Mouse (Mus musculus) neural tube, embryonic 13.5 days (tissue): ENCODE data around the gene Zdhhc1. TPM values are rescaled to one million over a fixed set of nuclear protein-coding genes. Genes with fewer than 3 reads are reported as not detected.
A peak's percentile ranks its signal among the peaks of the same experiment; 100 is the strongest.

Source experiments
- ATAC-seq: fragments of 200-750 bp; cut with Nextera tagmentation; 2 replicates; pipeline ENCODE4 v1.8.0; 2017; ENCODE audit warnings: low read depth, mild to moderate bottlenecking, moderate TSS enrichment, moderate library complexity
- H3K27ac ChIP-seq: fragments of 300-500 bp; sonication (generic); replicated peaks from 2 replicates; pipeline ENCODE4 v1.5.1; 2015; ENCODE audit warnings: moderate library complexity, mild to moderate bottlenecking, inconsistent platforms
- H3K27me3 ChIP-seq: fragments of 300-500 bp; sonication (generic); 2 replicates; pipeline ENCODE4 v1.6.1; 2015; ENCODE audit warnings: mild to moderate bottlenecking, inconsistent platforms
- H3K36me3 ChIP-seq: fragments of 300-500 bp; sonication (generic); 2 replicates; pipeline ENCODE4 v1.6.1; 2015; ENCODE audit warnings: mild to moderate bottlenecking, inconsistent platforms
- H3K4me1 ChIP-seq: fragments of 300-500 bp; sonication (generic); replicated peaks from 2 replicates; pipeline ENCODE4 v1.6.1; 2015; ENCODE audit warnings: inconsistent platforms
- H3K4me2 ChIP-seq: fragments of 300-500 bp; sonication (generic); 2 replicates; pipeline ENCODE4 v1.6.1; 2015; ENCODE audit warnings: inconsistent platforms, mild to moderate bottlenecking, moderate library complexity
- H3K4me3 ChIP-seq: fragments of 300-500 bp; sonication (generic); 2 replicates; pipeline ENCODE4 v1.5.1; 2015; ENCODE audit warnings: mild to moderate bottlenecking, inconsistent platforms
- H3K9ac ChIP-seq: fragments of 300-500 bp; sonication (generic); 2 replicates; pipeline ENCODE4 v1.6.1; 2015; ENCODE audit warnings: moderate library complexity, mild to moderate bottlenecking, inconsistent platforms
- H3K9me3 ChIP-seq: fragments of 300-500 bp; sonication (generic); 2 replicates; pipeline ENCODE4 v1.6.1; 2016; ENCODE audit warnings: inconsistent platforms
- WGBS: fragments of 180-500 bp; shearing (Covaris S2); methylation state at CpG from one replicate; pipeline ENCODE4 v1.1.7; 2015; 5-methylcytosine and 5-hydroxymethylcytosine counted together
- polyA plus RNA-seq: library from polyadenylated mRNA; unstranded; fragments of >200 nt; fragmentation: Nextera tagmentation; extraction: Ambion mirVana; gene quantifications from 2 replicates; pipeline ENCODE4 v1.2.1, GENCODE M21; 2015

The Zdhhc1 gene
- polyA plus RNA-seq, 1 experiment from 2014 or later, result 31.9 TPM

DNA sequence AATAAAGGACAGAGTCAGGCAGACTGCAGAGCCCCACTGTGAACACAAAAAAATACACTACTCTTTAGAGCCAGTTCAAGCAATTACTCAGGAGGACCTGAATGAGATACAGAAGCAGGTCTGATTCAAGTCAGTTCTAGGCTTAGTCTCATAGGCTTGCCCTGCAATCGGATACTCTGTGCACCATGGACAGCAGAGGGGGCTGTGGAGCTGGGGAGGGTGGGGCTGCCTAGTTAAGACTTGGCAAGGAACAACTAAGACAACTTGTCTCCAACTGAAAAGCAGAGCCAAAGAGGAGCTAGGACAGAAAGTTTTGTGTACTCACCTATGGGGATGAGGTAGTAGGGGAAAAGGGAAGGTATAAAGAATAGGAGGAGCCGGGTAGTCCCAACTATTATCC lies 35.1 kb upstream of the Zdhhc1 start:
- ATAC-seq, result no peak
- H3K36me3 ChIP-seq, result peaks cover 72% of the 10 kb centered on the region
- WGBS, result 68% methylated on average over 2 of the region's 2 CpGs

DNA sequence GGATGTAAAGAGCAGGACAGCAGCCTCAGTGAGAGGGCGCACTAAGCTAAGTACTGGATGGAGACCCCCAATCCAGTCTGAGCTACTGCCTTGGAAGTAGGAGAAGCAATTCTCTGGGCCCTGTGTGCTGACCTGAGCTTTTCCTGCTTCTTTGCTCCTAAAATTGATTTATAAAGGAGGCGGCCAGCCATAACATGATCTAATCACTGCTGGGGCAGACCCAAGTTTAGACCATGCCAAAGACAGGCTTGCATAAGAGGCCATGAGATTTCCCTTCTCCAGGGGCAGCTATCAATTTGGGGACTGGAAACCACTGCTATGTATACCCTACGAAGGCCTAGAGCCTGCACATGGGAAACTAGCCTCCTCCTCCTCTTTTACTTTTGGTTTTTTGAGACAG lies 32.6 kb upstream of the Zdhhc1 start:
- no peak overlapping the region for H3K4me3 ChIP-seq
- no peak overlapping the region for H3K9ac ChIP-seq
- no peak overlapping the region for H3K27ac ChIP-seq
- no peak for ATAC-seq
- no peak overlapping the region for H3K4me2 ChIP-seq
- no peaks in the 10 kb centered on the region for H3K27me3 ChIP-seq
- peaks cover 71% of the 10 kb centered on the region for H3K36me3 ChIP-seq
- H3K4me1 ChIP-seq, result peaks cover 16% of the 10 kb centered on the region; the same call in 1 of the 2 replicates
- no peaks in the 10 kb centered on the region for H3K9me3 ChIP-seq
- WGBS, result 93% methylated on average over 3 of the region's 3 CpGs

More for the DNA sequence above, 35.1 kb upstream of the Zdhhc1 start:
- Histone ChIP-seq H3K27me3 (no peaks in the 10 kb centered on the region), H3K4me2 (no peak overlapping the region), H3K4me1 (peaks cover 16% of the 10 kb centered on the region; the same call in 1 of the 2 replicates), H3K9ac (no peak overlapping the region), H3K9me3 (no peaks in the 10 kb centered on the region), H3K27ac (no peak overlapping the region), H3K4me3 (no peak overlapping the region)

DNA sequence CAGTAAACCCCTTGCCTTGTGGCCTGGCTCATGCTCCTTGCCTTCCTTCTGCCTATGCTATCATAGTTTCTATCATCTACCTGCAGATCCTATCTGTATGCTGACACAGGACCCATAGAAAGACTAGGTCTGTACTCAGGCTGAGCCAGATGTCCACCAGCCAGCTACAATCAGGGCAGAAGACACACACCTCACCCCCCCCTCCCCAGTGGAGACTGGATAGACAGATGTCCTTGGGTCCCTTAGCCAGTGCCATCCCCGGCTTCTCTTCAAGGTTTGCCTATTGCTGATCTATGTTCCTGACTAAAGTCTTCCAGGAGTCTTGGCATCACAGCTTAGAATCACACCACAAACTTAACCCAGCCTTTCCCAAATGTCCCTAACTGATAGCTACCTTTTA lies 31.5 kb upstream of the Zdhhc1 start:
- H3K4me2 ChIP-seq, result no peak overlapping the region
- no peaks in the 10 kb centered on the region for H3K9me3 ChIP-seq
- H3K27me3 ChIP-seq, result no peaks in the 10 kb centered on the region
- 95% methylated on average over 1 of the region's 1 CpGs for WGBS
- no peak for ATAC-seq
- no peak overlapping the region for H3K27ac ChIP-seq
- H3K4me1 ChIP-seq, result peaks cover 9% of the 10 kb centered on the region; the same call in 1 of the 2 replicates
- H3K36me3 ChIP-seq, result peaks cover 79% of the 10 kb centered on the region
- H3K4me3 ChIP-seq, result no peak overlapping the region
- H3K9ac ChIP-seq, result no peak overlapping the region

DNA sequence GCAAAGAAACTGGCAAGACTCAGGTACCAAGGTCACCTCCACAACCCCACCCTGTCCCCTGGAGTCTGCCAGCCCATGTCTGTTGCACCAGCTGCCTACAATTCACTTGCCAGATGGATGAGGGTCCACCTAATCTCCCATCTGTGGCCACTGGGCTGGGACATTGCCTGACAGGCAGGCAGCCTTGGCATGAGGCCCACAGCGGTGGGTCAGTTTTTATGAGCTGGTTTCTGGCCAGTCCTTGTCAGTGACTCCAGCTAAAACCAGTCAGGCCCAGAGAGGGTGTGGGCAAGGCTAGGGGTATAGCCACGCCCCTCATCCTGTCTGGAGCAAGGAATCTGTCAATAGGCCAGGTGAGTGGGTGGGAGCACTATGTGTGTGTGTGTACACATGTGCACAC lies 30.4 kb upstream of the Zdhhc1 start:
- Histone ChIP-seq H3K9ac (no peak overlapping the region), H3K27me3 (no peaks in the 10 kb centered on the region), H3K4me2 (no peak overlapping the region), H3K27ac (no peak overlapping the region), H3K36me3 (peaks cover 87% of the 10 kb centered on the region), H3K4me1 (0 out of 2 replicates have a peak, but pooled peaks cover 8% of the 10 kb centered on the region), H3K9me3 (no peaks in the 10 kb centered on the region), H3K4me3 (no peak overlapping the region)
- WGBS, result 88% methylated on average over 2 of the region's 2 CpGs
- ATAC-seq, result no peak

DNA sequence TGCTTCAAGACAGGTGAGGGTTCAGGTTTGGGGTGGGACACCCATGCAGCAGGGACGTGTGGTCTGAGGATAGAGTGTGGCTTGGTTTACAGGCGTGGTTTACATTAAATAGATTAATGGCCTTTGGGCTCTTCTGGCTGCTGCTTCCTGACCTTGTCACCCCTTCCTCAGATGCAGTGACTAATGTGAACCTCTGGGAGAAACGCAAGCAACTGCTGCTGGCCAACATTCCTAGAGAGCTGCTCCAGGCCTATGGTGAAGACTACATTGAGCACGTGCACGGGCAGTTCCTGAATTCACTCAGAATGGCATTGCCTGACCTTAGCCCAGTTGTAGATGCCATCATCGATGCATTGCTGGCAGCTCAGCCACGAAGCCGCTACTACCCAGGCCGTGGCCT lies 26.2 kb upstream of the Zdhhc1 start:
- 0 out of 2 replicates have a peak, but pooled peaks cover 4% of the 10 kb centered on the region for H3K27me3 ChIP-seq
- 77% methylated on average over 9 of the region's 9 CpGs for WGBS
- no peak overlapping the region for H3K27ac ChIP-seq
- no peak overlapping the region for H3K4me2 ChIP-seq
- ATAC-seq, result no peak
- H3K9me3 ChIP-seq, result no peaks in the 10 kb centered on the region
- H3K4me1 ChIP-seq, result peaks cover 38% of the 10 kb centered on the region
- peaks cover 62% of the 10 kb centered on the region for H3K36me3 ChIP-seq
- no peak overlapping the region for H3K9ac ChIP-seq
- H3K4me3 ChIP-seq, result no peak overlapping the region

DNA sequence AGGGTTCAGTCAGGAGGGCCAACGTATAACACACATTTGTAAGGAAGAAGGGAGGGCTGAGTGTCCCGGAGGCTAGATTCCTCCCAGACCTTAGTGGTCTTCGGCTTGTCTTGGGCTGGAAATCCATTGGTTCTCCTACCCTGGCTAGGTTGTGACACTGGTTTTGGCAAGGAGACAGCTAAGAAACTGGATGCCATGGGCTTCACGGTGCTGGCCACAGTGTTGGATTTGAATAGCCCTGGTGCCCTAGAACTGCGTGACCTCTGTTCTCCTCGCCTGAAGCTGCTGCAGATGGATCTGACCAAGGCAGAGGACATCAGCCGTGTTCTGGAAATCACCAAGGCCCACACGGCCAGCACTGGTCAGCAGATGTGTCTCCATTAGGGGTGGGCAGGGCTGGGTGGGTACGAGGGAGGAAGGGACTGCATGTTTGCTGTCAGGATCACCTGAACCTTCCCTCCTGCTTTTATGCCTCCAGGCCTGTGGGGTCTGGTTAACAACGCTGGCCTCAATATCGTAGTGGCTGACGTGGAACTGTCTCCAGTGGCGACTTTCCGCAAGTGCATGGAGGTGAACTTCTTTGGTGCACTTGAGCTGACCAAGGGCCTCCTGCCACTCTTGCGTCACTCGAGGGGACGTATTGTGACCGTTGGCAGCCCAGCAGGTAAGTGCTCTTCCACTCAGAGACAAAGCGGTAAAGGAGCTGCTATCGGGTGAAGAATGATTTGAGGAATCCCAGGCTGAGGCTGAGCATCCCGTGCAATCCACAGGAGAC lies 25.5 kb upstream of the Zdhhc1 start:
- Histone ChIP-seq H3K9me3 (no peaks in the 10 kb centered on the region), H3K4me2 (no peak overlapping the region), H3K27ac (no peak overlapping the region), H3K4me1 (peaks cover 46% of the 10 kb centered on the region), H3K36me3 (peaks cover 55% of the 10 kb centered on the region), H3K27me3 (peaks cover 9% of the 10 kb centered on the region; the same call in 1 of the 2 replicates), H3K9ac (no peak overlapping the region), H3K4me3 (no peak overlapping the region)
- 87% methylated on average over 21 of the region's 21 CpGs for WGBS
- ATAC-seq, result no peak

DNA sequence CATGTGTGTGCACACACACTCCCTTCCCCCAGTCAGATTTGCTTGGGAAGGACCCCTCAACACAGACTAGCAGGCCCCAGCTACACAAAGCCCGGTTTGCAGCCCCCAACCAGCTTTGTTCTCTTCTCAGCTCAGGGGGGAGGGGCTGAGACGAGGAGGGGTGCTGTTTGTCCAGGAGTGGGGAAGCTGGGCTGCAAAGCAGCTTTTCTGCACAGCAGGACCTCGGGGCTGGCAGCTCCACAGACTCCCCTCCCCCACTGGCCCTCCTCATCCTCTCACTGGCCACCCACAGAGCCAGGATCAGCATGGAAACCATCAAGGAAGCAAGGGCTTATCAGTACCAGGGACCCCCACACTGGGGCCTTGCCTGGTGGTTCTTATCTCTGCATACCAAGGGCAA lies 24.4 kb upstream of the Zdhhc1 start:
- Histone ChIP-seq H3K27ac (peak overlapping the region; percentile 68), H3K27me3 (peaks cover 15% of the 10 kb centered on the region), H3K9me3 (no peaks in the 10 kb centered on the region), H3K9ac (peak overlapping the region; percentile 32), H3K4me3 (no peak overlapping the region), H3K4me2 (peak overlapping the region; percentile 24), H3K36me3 (peaks cover 49% of the 10 kb centered on the region), H3K4me1 (peaks cover 52% of the 10 kb centered on the region)
- no peak for ATAC-seq
- WGBS, result 0% methylated on average over 3 of the region's 3 CpGs

DNA sequence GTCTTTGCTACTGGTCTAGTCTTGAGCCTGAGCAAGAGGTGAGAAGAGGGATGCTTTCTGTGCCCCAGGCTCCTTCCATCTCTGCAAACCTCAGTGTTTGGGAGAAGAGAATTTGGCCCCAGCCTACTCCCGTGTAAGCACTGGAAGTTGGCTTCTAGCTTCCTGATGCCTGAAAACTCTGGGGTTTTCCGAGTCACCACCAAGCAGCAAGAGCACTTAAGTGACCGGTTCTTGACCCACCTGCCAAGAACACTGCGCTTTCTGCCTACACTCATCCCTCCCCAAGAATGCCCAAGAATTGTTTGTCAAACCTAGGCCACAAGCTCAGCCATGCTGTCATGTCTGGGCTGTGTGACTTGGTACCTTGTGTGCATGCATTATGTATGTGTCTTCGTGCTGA lies 23.8 kb upstream of the Zdhhc1 start:
- Histone ChIP-seq H3K4me1 (peaks cover 55% of the 10 kb centered on the region), H3K9ac (peak overlapping the region; percentile 32), H3K4me2 (peak overlapping the region; percentile 92), H3K27me3 (peaks cover 15% of the 10 kb centered on the region), H3K27ac (peak overlapping the region; percentile 76), H3K36me3 (peaks cover 44% of the 10 kb centered on the region), H3K4me3 (0 out of 2 replicates have a peak overlapping the region, but pooled peaks have one; percentile 54), H3K9me3 (no peaks in the 10 kb centered on the region)
- no peak for ATAC-seq
- WGBS, result 34% methylated on average over 5 of the region's 5 CpGs

DNA sequence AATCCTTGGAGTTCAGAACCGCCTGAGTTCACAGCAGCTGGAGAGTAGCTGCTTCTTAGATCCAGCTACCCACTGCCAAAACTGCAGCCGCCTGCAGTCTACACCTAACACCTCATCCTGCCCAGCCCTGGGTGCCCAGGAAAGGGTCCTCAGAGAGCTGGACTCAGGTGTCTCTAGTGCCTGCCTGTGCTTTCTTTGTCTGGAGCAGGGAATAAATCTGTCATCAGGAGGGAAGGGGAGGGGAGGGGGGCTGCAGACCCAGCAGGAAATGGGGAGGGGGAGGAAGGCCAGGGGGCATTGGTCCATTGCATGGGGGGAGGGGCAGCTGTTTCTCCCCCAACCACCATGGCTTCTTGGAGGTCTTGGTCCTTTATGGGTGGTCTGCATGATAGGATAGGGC lies 22.9 kb upstream of the Zdhhc1 start:
- H3K9ac ChIP-seq, result peak overlapping the region; percentile 79
- H3K9me3 ChIP-seq, result no peaks in the 10 kb centered on the region
- WGBS, result 6% methylated on average over 2 of the region's 2 CpGs
- H3K4me3 ChIP-seq, result peak overlapping the region; percentile 54
- H3K27ac ChIP-seq, result peak overlapping the region; percentile 76; the same call in 1 of the 2 replicates
- H3K4me2 ChIP-seq, result peak overlapping the region; percentile 92
- ATAC-seq, result no peak
- peaks cover 15% of the 10 kb centered on the region for H3K27me3 ChIP-seq
- peaks cover 55% of the 10 kb centered on the region for H3K4me1 ChIP-seq
- H3K36me3 ChIP-seq, result peaks cover 35% of the 10 kb centered on the region

DNA sequence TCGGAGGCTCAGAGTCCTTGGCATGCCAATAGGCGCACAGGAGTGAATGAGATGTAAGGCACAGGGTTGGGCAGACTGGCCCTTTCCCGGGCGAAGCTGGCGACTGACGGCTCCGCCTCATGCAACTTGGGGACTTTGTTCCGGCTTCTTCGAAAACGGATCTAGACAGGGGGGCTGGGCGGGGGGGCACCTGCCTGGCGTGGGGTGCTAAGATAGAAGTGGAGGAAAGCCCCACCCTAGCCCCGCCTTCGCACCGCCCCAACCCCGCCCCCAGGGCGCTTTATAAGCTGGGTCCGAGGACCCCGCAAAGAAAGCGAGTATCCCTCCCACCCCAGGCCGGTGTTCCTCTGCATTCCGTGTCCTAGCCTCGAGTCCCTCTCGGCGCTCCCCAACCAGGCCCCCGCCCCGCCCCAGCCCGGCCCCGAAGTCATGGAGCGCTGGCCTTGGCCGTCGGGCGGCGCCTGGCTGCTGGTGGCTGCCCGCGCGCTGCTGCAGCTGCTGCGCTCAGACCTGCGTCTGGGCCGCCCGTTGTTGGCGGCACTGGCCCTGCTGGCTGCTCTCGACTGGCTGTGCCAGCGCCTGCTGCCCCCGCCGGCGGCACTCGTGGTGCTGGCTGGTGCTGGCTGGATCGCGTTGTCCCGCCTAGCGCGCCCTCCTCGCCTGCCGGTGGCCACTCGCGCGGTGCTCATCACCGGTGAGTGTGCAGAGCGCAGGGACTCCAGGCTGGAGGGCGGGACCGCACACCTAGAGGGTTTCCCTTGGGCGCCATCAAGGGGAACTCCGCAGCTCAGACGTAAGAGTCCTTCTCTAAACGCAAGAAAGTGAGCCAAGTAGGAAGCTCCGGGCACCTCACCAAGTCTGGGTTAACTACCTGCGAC lies 22.0 kb upstream of the Zdhhc1 start, which contains the start of gene Hsd11b2:
Gene Hsd11b2, plus strand, starts transcription at position 320 of the 878 bp plus-strand sequence.
- ATAC-seq, result peak; percentile 54
- peaks cover 27% of the 10 kb centered on the region for H3K36me3 ChIP-seq
- H3K4me1 ChIP-seq, result peaks cover 55% of the 10 kb centered on the region
- peak within 1 kb of the TSS; percentile 92 for H3K4me2 ChIP-seq
- H3K27me3 ChIP-seq, result peaks cover 15% of the 10 kb centered on the region
- H3K9ac ChIP-seq, result peak within 1 kb of the TSS; percentile 79
- no peaks in the 10 kb centered on the region for H3K9me3 ChIP-seq
- under 1% methylated on average over 68 of the region's 68 CpGs for WGBS
- peak within 1 kb of the TSS; percentile 54 for H3K4me3 ChIP-seq
- H3K27ac ChIP-seq, result peak within 1 kb of the TSS; percentile 76

DNA sequence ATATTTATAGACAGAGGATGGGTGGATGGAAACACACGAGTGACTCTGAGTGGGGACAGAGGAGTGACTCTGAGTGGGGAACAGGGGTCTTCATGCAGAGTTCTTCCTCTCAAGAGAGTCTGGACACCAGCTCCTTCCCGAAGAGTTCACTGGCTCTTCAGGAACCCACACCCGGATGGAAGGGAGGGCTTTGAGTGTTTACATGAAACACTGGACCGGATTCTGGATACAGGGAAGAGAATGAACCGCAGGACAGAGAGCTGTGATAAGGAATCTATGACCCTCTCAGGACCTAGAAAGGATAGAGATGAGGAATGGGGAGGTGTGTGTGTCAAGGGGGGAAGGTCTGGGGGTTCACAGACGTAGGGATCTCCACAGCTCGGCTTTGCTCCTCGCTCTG lies 20.6 kb upstream of the Zdhhc1 start:
- Histone ChIP-seq H3K4me3 (no peak overlapping the region), H3K4me2 (no peak overlapping the region), H3K9me3 (no peaks in the 10 kb centered on the region), H3K27ac (no peak overlapping the region), H3K4me1 (peaks cover 55% of the 10 kb centered on the region), H3K9ac (no peak overlapping the region), H3K36me3 (peaks cover 14% of the 10 kb centered on the region), H3K27me3 (peaks cover 15% of the 10 kb centered on the region)
- no peak for ATAC-seq
- 49% methylated on average over 8 of the region's 8 CpGs for WGBS
